Mouse (Mus musculus) Patski (cell line): ENCODE data around the gene Efcab6. TPM values are rescaled to one million over a fixed set of nuclear protein-coding genes. Genes with fewer than 3 reads are reported as not detected.

Experiments used
- ATAC-seq: fragments of 100-300 bp; one replicate; pipeline ENCODE4 v1.8.0; 2021
- CTCF ChIA-PET: fragments of 350-600 bp; sonication (Branson Sonifier 250); formaldehyde crosslinking; loops from one replicate; lab custom pipeline; 2022; ENCODE audit warnings: inconsistent platforms; lab: Charles Lee
- POLR2A ChIA-PET: fragments of 350-600 bp; sonication (Branson Sonifier 250); formaldehyde crosslinking; loops from one replicate; lab custom pipeline; 2022; ENCODE audit warnings: antibody characterized with exemption, inconsistent platforms; lab: Charles Lee
- DNase-seq: peaks from one replicate; pipeline ENCODE4 v3.0.0-alpha.2; 2011; ENCODE audit warnings: low read depth, low spot score
- H3K27me3 ChIP-seq: fragments of 371-371 bp; one replicate; pipeline ENCODE4 v1.5.1; 2021
- CTCF ChIP-seq: fragments of 100-300 bp; IDR thresholded peaks from one replicate; pipeline ENCODE4 v1.5.1; 2021
- in situ Hi-C: fragments of 300-500 bp; cut with MboI; formaldehyde crosslinking; loops from 3 replicates; pipeline ENCODE4 v1.11.1; 2018; ENCODE audit warnings: low pct_unique_long_range_greater_than_20kb, mixed read lengths
- polyA plus RNA-seq: library from polyadenylated mRNA; unstranded; gene quantifications from one replicate; pipeline ENCODE4 v1.2.3, GENCODE M21; 2021

The Efcab6 gene
- polyA plus RNA-seq, 1 experiment from 2014 or later = not detected

- in situ Hi-C loops = no loop called here
- DNase-seq (no peak), ATAC-seq (no peak)
- ChIA-PET CTCF (no interaction called here), POLR2A (no interaction called here)
- no peak for TF ChIP-seq CTCF
- peaks cover 23% of the 10 kb centered on the region for H3K27me3 ChIP-seq
These were observed 4.4 kb upstream of the Efcab6 start for GRCm38 (mm10) chr15:84069455-84070050.

GRCm38 (mm10) chr15:84065701-84066100 lies 522 bp upstream of the Efcab6 start:
- POLR2A ChIA-PET = no interaction called here
- DNase-seq (no peak), ATAC-seq (no peak)
- CTCF ChIA-PET = no interaction called here
- peak; percentile 53 for TF ChIP-seq CTCF
- H3K27me3 ChIP-seq = peaks cover 18% of the 10 kb centered on the region
- in situ Hi-C loops = no loop called here

GRCm38 (mm10) chr15:84058841-84059240 lies 6.3 kb downstream of the Efcab6 start:
- ChIA-PET POLR2A (no interaction called here), CTCF (no interaction called here)
- peaks cover 14% of the 10 kb centered on the region for H3K27me3 ChIP-seq
- no peak for ATAC-seq
- DNase-seq = no peak
- in situ Hi-C loops = loop anchor here (10.0 kb wide), 2 partner anchors 194 to 294 kb away; no protein-coding TSS in a partner anchor
- no peak for TF ChIP-seq CTCF

GRCm38 (mm10) chr15:84056083-84056482 lies 9.1 kb downstream of the Efcab6 start:
- ATAC-seq = no peak
- peak; percentile 21 for TF ChIP-seq CTCF
- in situ Hi-C loops = loop anchor here (10.0 kb wide), 2 partner anchors 191 to 291 kb away; no protein-coding TSS in a partner anchor
- peaks cover 14% of the 10 kb centered on the region for H3K27me3 ChIP-seq
- CTCF ChIA-PET = no interaction called here
- no peak for DNase-seq
- POLR2A ChIA-PET = no interaction called here

- ChIA-PET POLR2A (no interaction called here), CTCF (interaction anchor here (0.8 kb wide), 1 partner anchor 32 kb away, joined by 3 read pairs; no protein-coding TSS in a partner anchor)
- peaks cover 31% of the 10 kb centered on the region for H3K27me3 ChIP-seq
- no peak for DNase-seq
- ATAC-seq = no peak
- in situ Hi-C loops = loop anchor here (10.0 kb wide), 2 partner anchors 189 to 289 kb away; no protein-coding TSS in a partner anchor
- peak; percentile 86 for TF ChIP-seq CTCF
These were observed 11.3 kb downstream of the Efcab6 start for GRCm38 (mm10) chr15:84053859-84054258.

- POLR2A ChIA-PET = no interaction called here
- in situ Hi-C loops = loop anchor here (10.0 kb wide), 2 partner anchors 188 to 288 kb away; no protein-coding TSS in a partner anchor
- no peak for DNase-seq
These were observed 11.9 kb downstream of the Efcab6 start for GRCm38 (mm10) chr15:84053240-84053639.

GRCm38 (mm10) chr15:84052390-84052789 lies 12.8 kb downstream of the Efcab6 start:
- TF ChIP-seq CTCF = no peak
- in situ Hi-C loops = loop anchor here (10.0 kb wide), 2 partner anchors 188 to 288 kb away; no protein-coding TSS in a partner anchor
- ATAC-seq (no peak), DNase-seq (no peak)
- H3K27me3 ChIP-seq = peaks cover 30% of the 10 kb centered on the region
- POLR2A ChIA-PET = no interaction called here
- CTCF ChIA-PET = no interaction called here

More at GRCm38 (mm10) chr15:84053240-84053639, 11.9 kb downstream of the Efcab6 start:
- CTCF ChIA-PET = no interaction called here
- peaks cover 33% of the 10 kb centered on the region for H3K27me3 ChIP-seq
- no peak for ATAC-seq
- no peak for TF ChIP-seq CTCF

GRCm38 (mm10) chr15:84049570-84049969 lies 15.6 kb downstream of the Efcab6 start:
- POLR2A ChIA-PET = no interaction called here
- CTCF ChIA-PET = no interaction called here
- DNase-seq = no peak
- in situ Hi-C loops = no loop called here
- no peak for TF ChIP-seq CTCF
- ATAC-seq = no peak
- H3K27me3 ChIP-seq = peaks cover 27% of the 10 kb centered on the region

- DNase-seq (no peak), ATAC-seq (no peak)
- in situ Hi-C loops = no loop called here
- ChIA-PET CTCF (no interaction called here), POLR2A (no interaction called here)
- no peak for TF ChIP-seq CTCF
- peaks cover 30% of the 10 kb centered on the region for H3K27me3 ChIP-seq
These were observed 19.6 kb downstream of the Efcab6 start for GRCm38 (mm10) chr15:84045562-84045961.

GRCm38 (mm10) chr15:84037067-84037466 lies 28.1 kb downstream of the Efcab6 start:
- DNase-seq (no peak), ATAC-seq (no peak)
- ChIA-PET CTCF (no interaction called here), POLR2A (no interaction called here)
- TF ChIP-seq CTCF = no peak
- H3K27me3 ChIP-seq = peaks cover 13% of the 10 kb centered on the region
- in situ Hi-C loops = no loop called here

GRCm38 (mm10) chr15:84025651-84026050 lies 39.5 kb downstream of the Efcab6 start:
- peaks cover 36% of the 10 kb centered on the region for H3K27me3 ChIP-seq
- in situ Hi-C loops = no loop called here
- no peak for TF ChIP-seq CTCF
- no peak for DNase-seq
- POLR2A ChIA-PET = no interaction called here
- CTCF ChIA-PET = no interaction called here
- no peak for ATAC-seq

- ChIA-PET POLR2A (no interaction called here), CTCF (no interaction called here)
- no peak for TF ChIP-seq CTCF
- in situ Hi-C loops = no loop called here
- ATAC-seq (no peak), DNase-seq (no peak)
- peaks cover 35% of the 10 kb centered on the region for H3K27me3 ChIP-seq
These were observed 40.3 kb downstream of the Efcab6 start for GRCm38 (mm10) chr15:84024851-84025250.
